In the genomic region with DNA sequence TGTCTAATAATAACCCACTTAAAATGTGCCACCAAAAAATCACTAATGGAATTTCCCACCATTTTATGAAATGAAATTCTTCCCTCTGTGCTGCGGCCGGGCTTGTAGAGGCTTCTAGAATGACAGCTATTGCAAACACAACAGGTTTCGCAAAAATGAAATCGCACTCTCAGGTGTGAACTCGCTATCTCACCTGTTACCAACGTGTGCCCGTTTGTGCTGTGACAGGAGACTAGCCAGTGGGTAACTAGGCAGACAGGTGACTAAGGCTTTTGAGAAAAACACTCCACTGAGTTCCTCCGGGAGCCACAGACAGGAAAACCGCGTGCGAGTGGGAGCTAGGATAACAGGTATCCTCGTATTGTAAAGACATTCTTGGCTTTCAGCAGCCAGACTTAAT, we compare ENCODE assay signal across 9 mouse cellular contexts. TPM values are rescaled to one million over a fixed set of nuclear protein-coding genes. Genes with fewer than 3 reads are reported as not detected.
DNase-seq lines count a peak whose midpoint lies in the region; ATAC-seq lines count a peak whose summit lies in the region.
"Had no signal": no experiment of that assay in that cellular context is flagged by ENCODE, and none has a peak within 500 bp of the region (broad histone marks: within the 10 kb centered on the region; RNA-seq: fewer than 3 reads in every experiment).

TSS of gene Dctd (plus strand) at position 301 of the 400 bp plus-strand sequence.

- no peak for DNase-seq in kidney, postnatal 36 days
- DNase-seq in embryonic facial prominence, embryonic 10.5 days (ENCODE audit: low spot score): no peak
- no peak for DNase-seq in hindbrain, embryonic 11.5 days (ENCODE audit: low spot score)
- DNase-seq in urinary bladder, postnatal 10 days (ENCODE audit: low spot score): no peak
- DNase-seq in cerebellum, adult 9-10 months: no peak
- DNase-seq in kidney, postnatal 10 days: no peak
- DNase-seq: cerebellum, adult 9-11 months had no signal

- H3K27me3 ChIP-seq in kidney, embryonic 15.5 days: 0 out of 2 replicates have a peak, but pooled peaks cover 3% of the 10 kb centered on the region
- peaks cover 8% of the 10 kb centered on the region; the same call in 1 of the 2 replicates for H3K27me3 ChIP-seq in embryonic facial prominence, embryonic 10.5 days (replicated peaks; ENCODE audit: low read depth, poor library complexity, severe bottlenecking)
- no peaks in the 10 kb centered on the region for H3K27me3 ChIP-seq in hindbrain, embryonic 11.5 days (ENCODE audit: control insufficient read depth, insufficient read depth, low read length)
- no peaks in the 10 kb centered on the region for H3K27me3 ChIP-seq in midbrain, embryonic 13.5 days

- no peak within 1 kb of the TSS for H3K9ac ChIP-seq in kidney, embryonic 15.5 days
- no peak within 1 kb of the TSS for H3K9ac ChIP-seq in hindbrain, embryonic 11.5 days (ENCODE audit: low read depth, low read length)
- no peak within 1 kb of the TSS for H3K9ac ChIP-seq in midbrain, embryonic 13.5 days (replicated peaks)

- peaks cover 22% of the 10 kb centered on the region for H3K4me1 ChIP-seq in kidney, embryonic 15.5 days
- H3K4me1 ChIP-seq in embryonic facial prominence, embryonic 10.5 days: peaks cover 14% of the 10 kb centered on the region
- H3K4me1 ChIP-seq in hindbrain, embryonic 11.5 days (replicated peaks; ENCODE audit: control insufficient read depth, insufficient read depth, low read length): no peaks in the 10 kb centered on the region
- peaks cover 15% of the 10 kb centered on the region for H3K4me1 ChIP-seq in midbrain, embryonic 13.5 days (replicated peaks)

- peak within 1 kb of the TSS; percentile 34; the same call in 1 of the 2 replicates for H3K4me3 ChIP-seq in kidney, embryonic 15.5 days (replicated peaks)
- no peak within 1 kb of the TSS; the same call in 1 of the 2 replicates for H3K4me3 ChIP-seq in embryonic facial prominence, embryonic 10.5 days
- no peak within 1 kb of the TSS for H3K4me3 ChIP-seq in hindbrain, embryonic 11.5 days (ENCODE audit: low read depth, low read length)
- peak within 1 kb of the TSS; percentile 15 for H3K4me3 ChIP-seq in midbrain, embryonic 13.5 days (replicated peaks)

- WGBS in kidney, embryonic 15.5 days: 88% methylated on average over 12 of the region's 12 CpGs
- WGBS in embryonic facial prominence, embryonic 10.5 days: 92% methylated on average over 12 of the region's 12 CpGs
- WGBS in hindbrain, embryonic 11.5 days: 90% methylated on average over 12 of the region's 12 CpGs
- 90% methylated on average over 12 of the region's 12 CpGs for WGBS in midbrain, embryonic 13.5 days

- H3K9me3 ChIP-seq in kidney, embryonic 15.5 days (replicated peaks): no peaks in the 10 kb centered on the region
- no peaks in the 10 kb centered on the region for H3K9me3 ChIP-seq in embryonic facial prominence, embryonic 10.5 days
- no peaks in the 10 kb centered on the region for H3K9me3 ChIP-seq in hindbrain, embryonic 11.5 days (ENCODE audit: control insufficient read depth, low read length)
- no peaks in the 10 kb centered on the region for H3K9me3 ChIP-seq in midbrain, embryonic 13.5 days

- peak within 1 kb of the TSS; percentile 72; the same call in 1 of the 2 replicates for H3K27ac ChIP-seq in kidney, embryonic 15.5 days
- H3K27ac ChIP-seq in embryonic facial prominence, embryonic 10.5 days (replicated peaks): no peak within 1 kb of the TSS
- no peak within 1 kb of the TSS for H3K27ac ChIP-seq in hindbrain, embryonic 11.5 days (ENCODE audit: low read depth, low read length)
- 0 out of 2 replicates have a peak within 1 kb of the TSS, but pooled peaks have one; percentile 44 for H3K27ac ChIP-seq in midbrain, embryonic 13.5 days

- H3K4me2 ChIP-seq in kidney, embryonic 15.5 days: peak within 1 kb of the TSS; percentile 62
- H3K4me2 ChIP-seq in hindbrain, embryonic 11.5 days (replicated peaks; ENCODE audit: low read depth, low read length): peak within 1 kb of the TSS; percentile 36; the same call in 1 of the 2 replicates
- peak within 1 kb of the TSS; percentile 47 for H3K4me2 ChIP-seq in midbrain, embryonic 13.5 days (replicated peaks)

- ATAC-seq in kidney, embryonic 15.5 days (replicated peaks; ENCODE audit: low FRiP score): no peak
- ATAC-seq in hindbrain, embryonic 11.5 days (ENCODE audit: low FRiP score): no peak
- no peak for ATAC-seq in midbrain, embryonic 13.5 days

- H3K36me3 ChIP-seq in kidney, embryonic 15.5 days: no peaks in the 10 kb centered on the region
- H3K36me3 ChIP-seq in embryonic facial prominence, embryonic 10.5 days (replicated peaks): no peaks in the 10 kb centered on the region
- no peaks in the 10 kb centered on the region for H3K36me3 ChIP-seq in hindbrain, embryonic 11.5 days (ENCODE audit: control insufficient read depth, insufficient read depth, low read length)
- H3K36me3 ChIP-seq in midbrain, embryonic 13.5 days: no peaks in the 10 kb centered on the region

RNA-seq across cellular contexts. Expression of gene Dctd, which starts in this region (rescaled TPM):
- polyA plus RNA-seq in kidney, embryonic 15.5 days (2015; fragmentation: Nextera tagmentation; extraction: Ambion mirVana): 36.7 and 36.8 TPM in 2 replicates
- 57.0 and 58.7 TPM in 2 replicates for polyA plus RNA-seq in embryonic facial prominence, embryonic 10.5 days (2016; fragmentation: Nextera tagmentation; extraction: Ambion mirVana)
- 30.8 and 31.4 TPM in 2 replicates for polyA plus RNA-seq in hindbrain, embryonic 11.5 days (2014; fragmentation: Nextera tagmentation; extraction: Ambion mirVana)
- 6.7 and 8.8 TPM in 2 replicates for polyA plus RNA-seq in midbrain, embryonic 13.5 days (2015; fragmentation: Nextera tagmentation; extraction: Ambion mirVana)

Comparison
In these comparisons a context has a peak if more than half of its experiments do, and no peak if none do; other contexts are left out.
1. H3K27ac ChIP-seq: peak in kidney, embryonic 15.5 days (single experiment) and midbrain, embryonic 13.5 days (single experiment); none in embryonic facial prominence, embryonic 10.5 days (single experiment) and hindbrain, embryonic 11.5 days (single experiment).
2. H3K4me3 ChIP-seq: peak in kidney, embryonic 15.5 days (single experiment) and midbrain, embryonic 13.5 days (single experiment); none in embryonic facial prominence, embryonic 10.5 days (single experiment) and hindbrain, embryonic 11.5 days (single experiment).
3. Peak in every context shown above with its lines, with median percentiles within 50 percentile points of each other: H3K4me2 ChIP-seq.